Mouse (Mus musculus): ENCODE results near the gene Twf1. TPM values are rescaled to one million over a fixed set of nuclear protein-coding genes. Genes with fewer than 3 reads are reported as not detected.

Twf1 gene
- polyA plus RNA-seq, 1 experiment from 2014 or later = 97.1 TPM

DNA sequence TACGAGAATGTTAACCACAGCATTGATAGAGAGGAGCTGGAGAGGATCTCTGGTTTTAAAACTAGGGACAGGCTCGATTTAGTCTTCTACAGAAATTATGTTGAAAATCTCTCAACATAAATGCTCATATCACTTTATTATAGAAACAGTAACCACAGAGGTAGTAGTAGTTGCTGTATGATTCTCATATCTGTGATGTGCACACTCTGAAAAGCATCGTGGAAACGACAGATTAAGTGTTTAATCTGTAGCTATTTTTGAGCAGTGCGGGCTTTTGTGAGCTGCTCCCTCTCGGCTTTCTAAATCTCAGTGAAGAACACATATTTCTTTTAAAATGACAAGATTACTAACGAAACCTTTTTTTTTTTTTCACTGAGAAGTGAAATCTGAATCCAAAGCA lies 54.2 kb downstream of the Twf1 start:
- ATAC-seq = no peak
- H3K4me2 ChIP-seq (replicated peaks) = no peak overlapping the region
- H3K27ac ChIP-seq = no peak overlapping the region
- H3K9me3 ChIP-seq = no peaks in the 10 kb centered on the region
- H3K4me3 ChIP-seq (replicated peaks) = no peak overlapping the region
- H3K4me1 ChIP-seq (replicated peaks) = no peaks in the 10 kb centered on the region
- H3K27me3 ChIP-seq = no peaks in the 10 kb centered on the region
- 92% methylated on average over 7 of the region's 7 CpGs for WGBS
- 0 out of 2 replicates have a peak, but pooled peaks cover 5% of the 10 kb centered on the region for H3K36me3 ChIP-seq
- H3K9ac ChIP-seq (replicated peaks) = no peak overlapping the region

DNA sequence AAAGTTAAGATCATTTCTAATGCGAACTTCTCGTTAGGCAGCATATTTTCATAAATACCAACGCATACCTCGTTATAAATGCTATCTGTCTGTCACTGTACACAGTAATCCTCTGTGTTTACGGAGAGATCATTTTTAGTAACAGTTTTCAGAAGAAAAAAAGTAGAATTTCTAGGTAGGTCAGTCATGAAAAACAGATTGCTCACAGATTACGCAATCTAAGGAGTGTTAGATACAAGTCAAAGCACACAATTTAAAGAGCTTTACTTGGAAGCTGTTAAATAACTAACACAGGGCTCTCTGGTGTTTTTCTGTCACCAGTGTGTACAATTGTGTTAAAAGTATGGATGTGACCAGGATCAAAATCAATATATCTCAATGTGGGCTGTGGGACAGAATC lies 56.7 kb downstream of the Twf1 start:
- Histone ChIP-seq H3K36me3 (0 out of 2 replicates have a peak, but pooled peaks cover 5% of the 10 kb centered on the region), H3K9me3 (no peaks in the 10 kb centered on the region), H3K27me3 (no peaks in the 10 kb centered on the region), H3K4me2 (replicated peaks) (no peak overlapping the region), H3K27ac (no peak overlapping the region), H3K4me3 (replicated peaks) (no peak overlapping the region), H3K4me1 (replicated peaks) (no peaks in the 10 kb centered on the region), H3K9ac (replicated peaks) (no peak overlapping the region)
- no peak for ATAC-seq
- WGBS = 92% methylated on average over 6 of the region's 6 CpGs

DNA sequence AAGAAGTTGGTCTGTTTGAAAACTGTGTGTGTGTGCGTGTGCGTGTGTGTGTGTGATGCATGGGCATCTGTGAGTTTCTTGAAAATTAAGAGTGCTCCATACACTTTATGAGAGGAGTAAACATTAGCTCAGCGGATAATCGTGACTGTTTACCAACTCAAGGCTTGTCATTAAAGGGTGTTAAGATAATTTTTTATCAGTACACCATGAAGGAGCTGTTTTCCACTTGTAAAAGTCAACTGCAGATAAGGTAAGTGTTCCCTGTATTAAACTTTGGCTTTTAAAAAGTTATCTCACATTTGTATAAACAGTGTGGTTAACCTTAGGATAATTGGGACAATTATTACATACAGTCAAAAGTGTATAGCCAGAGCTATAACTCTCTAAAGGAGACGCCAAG lies 57.4 kb downstream of the Twf1 start:
- Histone ChIP-seq H3K4me1 (replicated peaks) (no peaks in the 10 kb centered on the region), H3K9ac (replicated peaks) (no peak overlapping the region), H3K27ac (no peak overlapping the region), H3K4me2 (replicated peaks) (no peak overlapping the region), H3K36me3 (0 out of 2 replicates have a peak, but pooled peaks cover 5% of the 10 kb centered on the region), H3K9me3 (no peaks in the 10 kb centered on the region), H3K4me3 (replicated peaks) (no peak overlapping the region), H3K27me3 (no peaks in the 10 kb centered on the region)
- ATAC-seq = no peak
- 93% methylated on average over 5 of the region's 5 CpGs for WGBS

DNA sequence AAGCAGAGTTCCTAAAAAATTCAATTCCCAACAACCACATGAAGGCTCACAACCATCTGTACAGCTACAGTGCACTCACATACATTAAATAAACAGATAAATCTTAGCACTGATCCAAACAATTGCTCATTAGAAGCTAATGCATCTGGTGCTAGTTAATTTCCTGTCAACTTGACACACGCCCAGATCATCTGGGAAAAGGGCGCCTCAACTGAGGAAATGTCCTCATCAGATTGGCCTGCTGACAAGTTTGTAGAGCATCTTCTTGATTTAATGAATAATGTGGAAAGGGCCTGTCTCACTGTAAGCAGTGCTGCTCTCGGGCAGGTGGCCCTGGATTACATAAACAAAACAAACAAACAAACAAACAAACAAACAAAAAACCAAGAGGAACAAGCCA lies 59.2 kb downstream of the Twf1 start:
- Histone ChIP-seq H3K4me1 (replicated peaks) (no peaks in the 10 kb centered on the region), H3K4me2 (replicated peaks) (no peak overlapping the region), H3K4me3 (replicated peaks) (no peak overlapping the region), H3K9ac (replicated peaks) (no peak overlapping the region), H3K9me3 (no peaks in the 10 kb centered on the region), H3K36me3 (0 out of 2 replicates have a peak, but pooled peaks cover 5% of the 10 kb centered on the region), H3K27ac (no peak overlapping the region), H3K27me3 (no peaks in the 10 kb centered on the region)
- WGBS = 93% methylated on average over 3 of the region's 3 CpGs
- ATAC-seq = no peak

Other genes starting within 250 kb of the Twf1 start
- 1.7 and 2.0 TPM in 2 replicates for gene Adamts20, start 124.5 kb downstream of the Twf1 start, polyA plus RNA-seq (2015; fragmentation: Nextera tagmentation; extraction: Ambion mirVana)
- 5.2 and 5.3 TPM in 2 replicates for gene Pus7l, start 46.3 kb downstream of the Twf1 start, polyA plus RNA-seq (2015; fragmentation: Nextera tagmentation; extraction: Ambion mirVana)
- gene Irak4, start 46.2 kb downstream of the Twf1 start, polyA plus RNA-seq (2015; fragmentation: Nextera tagmentation; extraction: Ambion mirVana) = 1.8 and 2.1 TPM in 2 replicates
- gene Tmem117, start 39.3 kb upstream of the Twf1 start, polyA plus RNA-seq (2015; fragmentation: Nextera tagmentation; extraction: Ambion mirVana) = 3.3 and 3.8 TPM in 2 replicates